Mouse (Mus musculus) gastrocnemius, postnatal 25 days (tissue): Measurements from ENCODE around the gene Ppara. TPM values are rescaled to one million over a fixed set of nuclear protein-coding genes. Genes with fewer than 3 reads are reported as not detected.
A peak's percentile ranks its signal among the peaks of the same experiment; 100 is the strongest.

Experiments
- DNase-seq: peaks from one replicate; pipeline ENCODE4 v3.0.0; 2022
- total RNA-seq, 2 experiments: library from RNA; stranded (reverse); gene quantifications; 1 replicate in 1 of 2; 2 replicates in 1 of 2; pipeline ENCODE4 v1.2.3; 2021

Gene Ppara
- total RNA-seq, 2 experiments from 2014 or later, result 11.4 to 19.3 TPM

DNA sequence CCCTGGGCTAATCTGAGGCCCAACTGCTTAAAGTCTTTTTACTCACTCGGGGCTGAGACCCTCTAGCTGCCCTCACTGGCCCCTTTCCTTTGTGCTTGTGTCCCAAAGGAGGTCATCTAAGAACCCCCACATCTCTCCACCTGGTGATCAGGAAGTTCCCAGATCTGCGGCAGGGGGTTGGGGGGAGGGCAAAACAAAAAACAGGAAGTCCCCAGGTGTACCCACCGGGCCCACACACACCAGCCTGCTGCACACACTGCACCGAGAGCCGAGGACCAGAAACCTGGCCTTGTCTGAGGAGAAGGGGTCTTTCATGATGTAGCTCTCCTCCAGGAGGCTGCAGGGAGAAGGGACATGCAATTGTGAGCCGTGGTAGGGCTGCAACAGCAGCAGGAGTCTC, 73.2 kb downstream of the Ppara start:
- no peak for DNase-seq

- no peak for DNase-seq
Observed at GRCm38 (mm10) chr15:85808434-85808833, 73.7 kb downstream of the Ppara start.

- no peak for DNase-seq
Observed at GRCm38 (mm10) chr15:85809091-85809490, 74.3 kb downstream of the Ppara start.

DNA sequence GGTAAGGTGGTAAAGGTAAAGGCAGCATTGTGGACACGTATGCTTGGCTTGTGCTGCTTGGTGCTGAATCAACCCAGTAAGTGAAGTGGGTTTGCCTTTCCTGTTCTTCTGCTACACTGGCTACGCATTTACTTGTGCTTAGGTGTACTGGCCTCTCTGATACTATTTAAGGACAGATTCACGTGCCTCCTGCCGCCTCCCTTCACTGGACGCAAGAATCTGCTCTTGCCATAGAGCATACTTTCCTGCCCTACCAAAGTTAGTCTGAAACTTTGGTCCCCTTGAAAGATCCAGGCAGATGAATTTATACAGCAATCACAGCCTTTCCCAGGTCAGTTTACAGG, 75.7 kb downstream of the Ppara start:
- no peak for DNase-seq

- peak; percentile 82 for DNase-seq
Observed at GRCm38 (mm10) chr15:85810806-85811521, 76.2 kb downstream of the Ppara start.

DNA sequence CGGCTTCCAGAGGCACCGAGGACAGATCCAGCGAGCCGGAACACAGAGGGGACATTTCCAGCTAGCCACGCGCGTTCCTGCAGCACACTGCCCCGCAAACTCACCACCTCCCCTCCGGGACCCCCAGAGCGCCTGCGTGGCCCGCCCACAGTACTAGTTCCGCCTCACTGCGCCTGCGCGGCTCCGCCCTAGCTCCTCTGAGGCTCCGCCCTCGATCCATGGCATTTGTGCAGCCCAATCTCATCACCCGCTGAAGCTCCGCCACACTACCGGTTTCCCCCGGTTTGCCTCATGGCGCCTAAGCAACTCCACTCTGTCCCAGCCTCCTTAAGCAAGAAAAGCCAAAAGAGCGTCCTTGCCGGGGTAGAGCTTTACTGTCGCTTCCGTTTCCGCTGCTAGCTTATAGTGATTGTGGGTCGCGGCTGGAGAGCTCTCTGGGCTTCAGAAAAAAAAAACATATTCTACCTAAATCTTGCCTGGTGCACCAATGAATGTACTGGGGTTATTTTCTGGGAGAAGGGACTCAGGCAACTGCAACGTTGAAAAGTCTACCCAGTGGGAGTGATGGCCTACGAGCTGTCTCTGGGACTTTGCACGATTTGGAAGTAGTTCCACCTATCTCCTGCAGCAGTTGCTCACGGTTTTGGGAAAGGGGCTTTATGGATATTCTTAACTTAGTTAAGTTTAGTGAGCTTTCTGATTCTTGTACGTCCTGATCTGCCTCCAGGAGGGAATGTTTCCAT, 76.9 kb downstream of the Ppara start, which contains the start of gene Cdpf1:
Gene Cdpf1, minus strand, starts transcription at position 163 of the 743 bp plus-strand sequence.
- peak; percentile 97 for DNase-seq

DNA sequence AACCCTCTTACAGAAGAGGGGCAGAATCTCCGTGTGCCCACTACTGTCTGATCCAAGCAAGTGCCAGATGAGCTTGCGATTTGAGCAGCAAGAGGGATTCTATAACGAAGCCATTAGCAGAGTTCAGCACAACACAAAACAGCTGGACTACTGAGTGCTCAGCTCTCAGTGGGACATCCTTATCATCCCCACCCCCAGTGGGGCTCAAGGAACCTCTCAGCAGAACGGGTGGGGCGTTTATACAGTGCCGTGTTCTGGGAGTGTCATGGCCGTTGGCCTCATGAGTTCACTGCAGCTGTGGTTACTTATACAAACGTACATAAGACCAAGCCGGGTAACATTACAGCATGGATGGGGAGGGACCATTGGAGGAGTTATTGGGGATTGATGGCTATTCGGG, 78.6 kb downstream of the Ppara start:
- DNase-seq, result no peak

GRCm38 (mm10) chr15:85821203-85822010, 86.6 kb downstream of the Ppara start, which contains the start of gene Pkdrej:
Gene Pkdrej (minus strand): TSS chr15:85821734.
- peak; percentile 42 for DNase-seq

DNA sequence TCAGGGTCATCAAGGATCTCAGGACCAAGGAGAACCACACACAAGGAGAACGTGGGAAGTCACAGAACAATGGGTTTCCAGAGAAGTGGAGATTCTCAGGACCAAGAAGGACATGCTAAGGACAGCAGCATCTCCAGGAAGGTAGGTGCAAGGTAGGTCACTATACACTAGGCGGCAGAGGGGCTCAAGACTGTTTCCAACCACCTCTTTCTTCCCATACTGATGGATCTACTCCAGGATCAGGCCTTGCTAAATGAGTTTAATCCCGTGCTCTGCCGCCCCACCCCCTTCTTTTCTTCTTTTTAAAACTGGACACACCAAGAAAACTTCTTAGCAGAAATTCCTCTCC, 87.2 kb downstream of the Ppara start:
- no peak for DNase-seq

GRCm38 (mm10) chr15:85826676-85827075, 91.9 kb downstream of the Ppara start:
- no peak for DNase-seq

- DNase-seq, result no peak
Observed at GRCm38 (mm10) chr15:85828071-85828470, 93.3 kb downstream of the Ppara start.

- no peak for DNase-seq
Observed at GRCm38 (mm10) chr15:85829470-85829869, 94.7 kb downstream of the Ppara start.

DNA sequence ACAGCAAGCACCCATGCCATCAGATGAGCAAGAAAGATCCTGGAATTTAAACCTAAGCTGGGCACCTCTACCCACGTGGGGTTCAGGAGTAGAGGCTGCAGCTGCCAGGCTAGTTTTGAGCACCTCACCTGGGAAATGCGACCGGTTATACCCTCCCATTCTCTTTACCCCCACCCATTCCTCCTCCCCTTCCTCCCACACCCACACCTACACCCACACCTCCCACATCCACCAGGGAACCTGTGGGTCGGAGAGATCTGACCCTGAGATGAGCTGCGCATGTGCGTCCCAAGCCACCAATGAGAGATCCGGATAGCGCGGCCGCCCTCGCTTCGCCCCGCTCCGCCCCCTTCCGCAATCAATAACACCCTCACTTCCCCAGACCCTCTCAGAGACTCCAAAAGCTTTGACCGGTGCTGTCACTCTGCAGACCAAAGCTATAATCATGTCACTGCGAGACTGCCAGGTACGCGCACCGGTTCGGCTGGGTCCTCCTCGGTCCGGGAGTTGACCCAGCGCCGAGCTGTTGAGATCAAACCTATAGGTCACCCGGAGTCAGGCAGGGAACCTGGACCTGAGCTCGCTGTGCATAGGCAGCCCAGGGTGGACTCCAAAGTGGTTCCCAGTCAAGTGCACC, 97.3 kb downstream of the Ppara start, which contains the start of gene Ttc38:
Gene Ttc38, plus strand, starts transcription at position 353 of the 637 bp plus-strand sequence.
- DNase-seq, result peak; percentile 79

GRCm38 (mm10) chr15:85832599-85832998, 97.8 kb downstream of the Ppara start:
- DNase-seq, result no peak

DNA sequence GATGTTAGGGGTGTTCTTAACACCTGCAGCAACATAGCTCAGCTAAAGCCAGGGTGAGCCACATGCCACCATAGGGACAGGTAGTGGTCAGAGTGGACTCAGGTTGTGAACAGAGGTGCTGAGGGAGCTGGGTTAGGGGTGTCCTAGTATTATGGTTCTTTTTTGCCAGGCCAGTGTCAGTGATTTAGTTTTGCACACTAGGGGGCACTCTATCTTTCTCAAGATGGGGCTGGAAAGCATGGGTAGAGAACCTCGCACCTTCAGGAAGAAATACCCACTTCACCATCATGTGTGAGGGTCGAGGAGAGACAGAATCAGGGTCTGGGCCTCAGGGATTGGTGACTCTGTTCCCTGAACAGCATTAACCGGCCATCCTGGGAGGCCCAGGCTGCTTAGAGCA, 100.6 kb downstream of the Ppara start:
- no peak for DNase-seq

DNA sequence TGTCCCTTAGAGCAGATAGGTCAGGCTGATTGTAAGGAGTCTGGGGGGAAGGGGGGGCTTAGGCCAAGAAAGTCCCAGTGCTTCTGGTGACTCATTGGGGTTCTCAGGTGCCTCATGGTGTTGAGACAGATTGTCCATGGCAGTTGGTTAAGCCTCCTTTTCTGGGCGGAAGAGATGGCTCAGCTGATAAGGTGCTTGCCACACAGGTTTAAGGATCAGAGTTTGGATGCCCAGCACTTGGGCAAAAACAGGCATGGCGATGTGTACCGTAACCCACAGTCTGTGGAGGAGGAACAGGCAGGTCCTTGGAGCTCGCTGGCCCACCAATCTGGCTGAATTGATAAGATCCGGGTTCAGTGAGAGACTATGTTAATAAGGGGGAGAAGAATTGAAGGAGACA, 102.1 kb downstream of the Ppara start:
- DNase-seq, result no peak

GRCm38 (mm10) chr15:85840983-85841382, 106.2 kb downstream of the Ppara start:
- no peak for DNase-seq

- DNase-seq, result no peak
Observed at GRCm38 (mm10) chr15:85841796-85842360, 107.1 kb downstream of the Ppara start.

GRCm38 (mm10) chr15:85845071-85845470, 110.3 kb downstream of the Ppara start:
- DNase-seq, result no peak

DNA sequence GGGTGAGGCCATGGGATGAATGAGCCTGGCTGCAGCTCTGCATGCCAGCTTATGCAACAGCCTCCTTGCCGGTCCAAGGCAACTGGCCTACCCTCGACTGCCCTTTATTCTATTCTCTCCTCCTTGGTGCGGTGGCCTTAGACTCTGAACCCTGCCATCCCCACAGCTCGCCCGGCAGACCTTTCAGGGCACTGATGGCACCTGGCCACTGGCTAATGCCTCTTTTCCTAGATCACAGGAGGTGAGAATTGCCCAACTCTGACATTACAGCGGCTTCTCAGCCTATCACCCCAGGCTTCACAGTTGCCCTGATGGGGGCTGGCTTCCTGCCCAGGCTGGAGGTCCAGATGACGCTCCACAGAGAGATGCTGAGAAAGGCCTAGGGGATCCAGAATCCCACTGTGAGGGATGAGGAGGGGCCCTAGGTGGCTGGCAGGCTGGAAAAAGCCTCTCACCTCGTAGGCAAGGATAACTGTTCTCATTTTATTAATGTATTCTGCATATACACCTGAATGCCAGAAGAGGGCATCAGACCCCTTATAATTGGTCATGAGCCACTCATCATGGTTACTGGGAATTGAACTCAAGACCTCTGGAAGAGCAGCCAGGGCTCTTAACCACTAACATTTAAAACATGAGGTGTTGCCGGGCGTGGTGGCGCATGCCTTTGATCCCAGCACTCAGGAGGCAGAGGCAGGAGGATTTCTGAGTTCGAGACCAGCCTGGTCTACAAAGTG, 117.0 kb downstream of the Ppara start:
- no peak for DNase-seq
